Mouse (Mus musculus) layer of hippocampus, adult 2 months (tissue): ENCODE data around the gene Socs3. TPM values are rescaled to one million over a fixed set of nuclear protein-coding genes. Genes with fewer than 3 reads are reported as not detected.

Experiments
- DNase-seq, 2 experiments: peaks; one replicate each; pipeline ENCODE4 v3.0.0; 2022; ENCODE audit warnings: low spot score in 2 of 2
- H3K27ac ChIP-seq: fragments of 200-600 bp; 2 replicates; pipeline ENCODE4 v1.8.1; 2022
- H3K4me3 ChIP-seq: fragments of 200-600 bp; 2 replicates; pipeline ENCODE4 v1.8.1; 2022; ENCODE audit warnings: mild to moderate bottlenecking
- CTCF ChIP-seq: fragments of 200-600 bp; conservative IDR thresholded peaks from 2 replicates; pipeline ENCODE4 v1.8.1; 2022; ENCODE audit warnings: antibody characterized with exemption, mild to moderate bottlenecking, moderate library complexity
- total RNA-seq, 2 experiments: library from RNA; stranded (reverse); gene quantifications; 2 replicates each; pipeline ENCODE4 v1.2.3; 2021

The Socs3 gene
- total RNA-seq, 2 experiments from 2014 or later = 0.92 to 1.3 TPM

GRCm38 (mm10) chr11:117974327-117975125 is 4.7 kb upstream of the Socs3 start:
- Histone ChIP-seq H3K27ac (no peak overlapping the region), H3K4me3 (no peak overlapping the region)
- DNase-seq = no peak
- TF ChIP-seq CTCF = no peak

GRCm38 (mm10) chr11:117973569-117973968 is 3.7 kb upstream of the Socs3 start:
- Histone ChIP-seq H3K27ac (no peak overlapping the region), H3K4me3 (no peak overlapping the region)
- no peak for DNase-seq
- TF ChIP-seq CTCF = no peak

- H3K27ac ChIP-seq = no peak overlapping the region
- TF ChIP-seq CTCF = no peak
- no peak for DNase-seq
- no peak overlapping the region for H3K4me3 ChIP-seq
Observed at GRCm38 (mm10) chr11:117972656-117973558, 3.1 kb upstream of the Socs3 start.

- no peak overlapping the region for H3K27ac ChIP-seq
Observed at GRCm38 (mm10) chr11:117971646-117972242, 1.9 kb upstream of the Socs3 start.

GRCm38 (mm10) chr11:117971100-117971499 is 1.3 kb upstream of the Socs3 start:
- no peak for TF ChIP-seq CTCF
- no peak for DNase-seq
- H3K27ac ChIP-seq = no peak overlapping the region
- no peak overlapping the region for H3K4me3 ChIP-seq

More at GRCm38 (mm10) chr11:117971646-117972242, 1.9 kb upstream of the Socs3 start:
- no peak for DNase-seq
- no peak for TF ChIP-seq CTCF
- no peak overlapping the region for H3K4me3 ChIP-seq

GRCm38 (mm10) chr11:117969100-117969944 is 525 bp downstream of the Socs3 start:
- H3K27ac ChIP-seq = peak overlapping the region; percentile 85
- H3K4me3 ChIP-seq = peak overlapping the region; percentile 64
- peak; percentile 71 to 87 for DNase-seq
- TF ChIP-seq CTCF = no peak

GRCm38 (mm10) chr11:117968716-117969099 is 1.1 kb downstream of the Socs3 start:
- H3K27ac ChIP-seq = peak overlapping the region; percentile 85
- TF ChIP-seq CTCF = 0 out of 2 replicates have a peak, but pooled peaks have one; percentile 21
- H3K4me3 ChIP-seq = peak overlapping the region; percentile 64
- no peak for DNase-seq

GRCm38 (mm10) chr11:117968016-117968671 is 1.7 kb downstream of the Socs3 start:
- no peak for DNase-seq
- H3K27ac ChIP-seq = peak overlapping the region; percentile 85
- H3K4me3 ChIP-seq = peak overlapping the region; percentile 64
- TF ChIP-seq CTCF = no peak

GRCm38 (mm10) chr11:117967249-117968015 is 2.4 kb downstream of the Socs3 start:
- Histone ChIP-seq H3K27ac (peak overlapping the region; percentile 85; the same call in 1 of the 2 replicates), H3K4me3 (peak overlapping the region; percentile 64)
- DNase-seq = no peak
- TF ChIP-seq CTCF = no peak

- H3K27ac ChIP-seq = no peak overlapping the region
- H3K4me3 ChIP-seq = no peak overlapping the region
- TF ChIP-seq CTCF = no peak
- DNase-seq = no peak
Observed at GRCm38 (mm10) chr11:117966506-117967100, 3.2 kb downstream of the Socs3 start.

GRCm38 (mm10) chr11:117965561-117965981 is 4.3 kb downstream of the Socs3 start:
- no peak overlapping the region for H3K27ac ChIP-seq
- TF ChIP-seq CTCF = no peak

More at GRCm38 (mm10) chr11:117965561-117965981, 4.3 kb downstream of the Socs3 start:
- H3K4me3 ChIP-seq = no peak overlapping the region
- DNase-seq = no peak
